Mouse (Mus musculus) left cerebral cortex, postnatal 25 days (tissue): ENCODE measurements at regions not wholly inside any gene's neighbourhood (a gene's known extent, or its start where the extent isn't known, plus 50 kb on each side); places are given as distances from the start of the nearest gene placed in this dataset.

ENCODE experiments used
- DNase-seq, 2 experiments: peaks; one replicate each; pipeline ENCODE4 v3.0.0; 2022; ENCODE audit warnings: low spot score in 2 of 2, mixed read lengths in 1 of 2
- intact Hi-C: fragments of 180-260 bp; cut with DNase I; formaldehyde crosslinking; loops from one replicate; pipeline ENCODE4 v1.15.1; 2025

GRCm38 (mm10) chr2:3927853-3928252 lies 89.7 kb upstream of the Frmd4a start:
- no peak for DNase-seq
- intact Hi-C loops, result no loop called here

GRCm38 (mm10) chr2:3930650-3931049 lies 86.9 kb upstream of the Frmd4a start:
- peak in 1 of 2 experiments; percentile 42 for DNase-seq
- intact Hi-C loops, result no loop called here

GRCm38 (mm10) chr2:3940786-3941185 lies 76.7 kb upstream of the Frmd4a start:
- intact Hi-C loops, result no loop called here

GRCm38 (mm10) chr2:3941496-3941895 lies 76.0 kb upstream of the Frmd4a start:
- intact Hi-C loops, result no loop called here
- DNase-seq, result no peak

More at GRCm38 (mm10) chr2:3940786-3941185, 76.7 kb upstream of the Frmd4a start:
- DNase-seq, result no peak

GRCm38 (mm10) chr2:3947432-3947831 lies 70.1 kb upstream of the Frmd4a start:
- intact Hi-C loops, result no loop called here
- DNase-seq, result no peak

- DNase-seq, result no peak
- intact Hi-C loops, result no loop called here
Observed at GRCm38 (mm10) chr2:3948331-3948730, 69.2 kb upstream of the Frmd4a start.

- no peak for DNase-seq
- intact Hi-C loops, result loop anchor here (10.0 kb wide), 1 partner anchor 147 kb away; no protein-coding TSS in a partner anchor
Observed at GRCm38 (mm10) chr2:3957491-3957890, 60.0 kb upstream of the Frmd4a start.

GRCm38 (mm10) chr2:3958065-3958641 lies 59.4 kb upstream of the Frmd4a start:
- intact Hi-C loops, result loop anchor here (2.0 to 10.0 kb wide), 2 partner anchors 141 to 147 kb away; no protein-coding TSS in a partner anchor
- DNase-seq, result peak; percentile 64 to 94

GRCm38 (mm10) chr2:3958711-3959110 lies 58.8 kb upstream of the Frmd4a start:
- intact Hi-C loops, result loop anchor here (2.0 to 10.0 kb wide), 2 partner anchors 142 to 146 kb away; no protein-coding TSS in a partner anchor
- no peak for DNase-seq

- intact Hi-C loops, result loop anchor here (2.0 to 10.0 kb wide), 2 partner anchors 142 to 146 kb away; no protein-coding TSS in a partner anchor
- DNase-seq, result peak in 1 of 2 experiments; percentile 7
Observed at GRCm38 (mm10) chr2:3959181-3959580, 58.3 kb upstream of the Frmd4a start.

- intact Hi-C loops, result no loop called here
- DNase-seq, result peak; percentile 18 to 72
Observed at GRCm38 (mm10) chr2:3960213-3960612, 57.3 kb upstream of the Frmd4a start.

- intact Hi-C loops, result no loop called here
- DNase-seq, result no peak
Observed at GRCm38 (mm10) chr2:3964351-3964750, 53.2 kb upstream of the Frmd4a start.
